Mouse (Mus musculus): ENCODE measurements around the gene Lpgat1. TPM values are rescaled to one million over a fixed set of nuclear protein-coding genes. Genes with fewer than 3 reads are reported as not detected.

The Lpgat1 gene
- polyA plus RNA-seq, 1 experiment from 2014 or later, result 46.2 TPM

GRCm38 (mm10) chr1:191811774-191812173, 94.1 kb downstream of the Lpgat1 start:
- no peaks in the 10 kb centered on the region for H3K27me3 ChIP-seq (ENCODE audit: control insufficient read depth, insufficient read depth, low read length)
- 86% methylated on average over 12 of the region's 12 CpGs for WGBS
- DNase-seq (ENCODE audit: low spot score) (no peak), ATAC-seq (ENCODE audit: low FRiP score) (no peak)
- H3K27ac ChIP-seq, result no peak overlapping the region
- H3K36me3 ChIP-seq (replicated peaks; ENCODE audit: control insufficient read depth, insufficient read depth), result no peaks in the 10 kb centered on the region
- no peaks in the 10 kb centered on the region for H3K4me1 ChIP-seq (replicated peaks; ENCODE audit: control insufficient read depth, insufficient read depth, low read length)
- H3K4me3 ChIP-seq (replicated peaks; ENCODE audit: low read length), result no peak overlapping the region
- H3K4me2 ChIP-seq (replicated peaks), result no peak overlapping the region
- no peaks in the 10 kb centered on the region for H3K9me3 ChIP-seq (ENCODE audit: control insufficient read depth, low read length)
- H3K9ac ChIP-seq, result no peak overlapping the region

GRCm38 (mm10) chr1:191812949-191813691, 95.5 kb downstream of the Lpgat1 start:
- H3K9ac ChIP-seq, result no peak overlapping the region
- no peak for ATAC-seq (ENCODE audit: low FRiP score)
- H3K4me2 ChIP-seq (replicated peaks), result no peak overlapping the region
- H3K27me3 ChIP-seq (ENCODE audit: control insufficient read depth, insufficient read depth, low read length), result no peaks in the 10 kb centered on the region
- WGBS, result 86% methylated on average over 13 of the region's 13 CpGs
- no peaks in the 10 kb centered on the region for H3K4me1 ChIP-seq (replicated peaks; ENCODE audit: control insufficient read depth, insufficient read depth, low read length)
- no peak overlapping the region for H3K4me3 ChIP-seq (replicated peaks; ENCODE audit: low read length)
- H3K9me3 ChIP-seq (ENCODE audit: control insufficient read depth, low read length), result no peaks in the 10 kb centered on the region
- DNase-seq (ENCODE audit: low spot score), result no peak
- H3K27ac ChIP-seq, result no peak overlapping the region
- H3K36me3 ChIP-seq (replicated peaks; ENCODE audit: control insufficient read depth, insufficient read depth), result no peaks in the 10 kb centered on the region

- WGBS, result 84% methylated on average over 4 of the region's 4 CpGs
- Histone ChIP-seq H3K4me1 (replicated peaks; ENCODE audit: control insufficient read depth, insufficient read depth, low read length) (no peaks in the 10 kb centered on the region), H3K4me2 (replicated peaks) (no peak overlapping the region), H3K9me3 (ENCODE audit: control insufficient read depth, low read length) (no peaks in the 10 kb centered on the region), H3K27ac (no peak overlapping the region), H3K36me3 (replicated peaks; ENCODE audit: control insufficient read depth, insufficient read depth) (no peaks in the 10 kb centered on the region), H3K27me3 (ENCODE audit: control insufficient read depth, insufficient read depth, low read length) (no peaks in the 10 kb centered on the region), H3K9ac (no peak overlapping the region), H3K4me3 (replicated peaks; ENCODE audit: low read length) (no peak overlapping the region)
- ATAC-seq (ENCODE audit: low FRiP score), result no peak
- DNase-seq (ENCODE audit: low spot score), result no peak
These were observed 96.6 kb downstream of the Lpgat1 start for GRCm38 (mm10) chr1:191814240-191814639.

- 58% methylated on average over 5 of the region's 5 CpGs for WGBS
- H3K9ac ChIP-seq, result no peak overlapping the region
- H3K4me3 ChIP-seq (replicated peaks; ENCODE audit: low read length), result no peak overlapping the region
- no peak overlapping the region for H3K4me2 ChIP-seq (replicated peaks)
- H3K36me3 ChIP-seq (replicated peaks; ENCODE audit: control insufficient read depth, insufficient read depth), result no peaks in the 10 kb centered on the region
- DNase-seq (ENCODE audit: low spot score) (no peak), ATAC-seq (ENCODE audit: low FRiP score) (no peak)
- H3K4me1 ChIP-seq (replicated peaks; ENCODE audit: control insufficient read depth, insufficient read depth, low read length), result no peaks in the 10 kb centered on the region
- no peaks in the 10 kb centered on the region for H3K9me3 ChIP-seq (ENCODE audit: control insufficient read depth, low read length)
- no peak overlapping the region for H3K27ac ChIP-seq
- H3K27me3 ChIP-seq (ENCODE audit: control insufficient read depth, insufficient read depth, low read length), result no peaks in the 10 kb centered on the region
These were observed 97.3 kb downstream of the Lpgat1 start for GRCm38 (mm10) chr1:191814935-191815334.

GRCm38 (mm10) chr1:191816596-191816995, 99.0 kb downstream of the Lpgat1 start:
- Histone ChIP-seq H3K9ac (no peak overlapping the region), H3K4me3 (replicated peaks; ENCODE audit: low read length) (no peak overlapping the region), H3K27me3 (ENCODE audit: control insufficient read depth, insufficient read depth, low read length) (no peaks in the 10 kb centered on the region), H3K4me2 (replicated peaks) (no peak overlapping the region), H3K4me1 (replicated peaks; ENCODE audit: control insufficient read depth, insufficient read depth, low read length) (0 out of 2 replicates have a peak, but pooled peaks cover under 1% of the 10 kb centered on the region), H3K9me3 (ENCODE audit: control insufficient read depth, low read length) (no peaks in the 10 kb centered on the region), H3K27ac (no peak overlapping the region), H3K36me3 (replicated peaks; ENCODE audit: control insufficient read depth, insufficient read depth) (no peaks in the 10 kb centered on the region)
- WGBS, result 84% methylated on average over 3 of the region's 3 CpGs
- DNase-seq (ENCODE audit: low spot score), result no peak
- no peak for ATAC-seq (ENCODE audit: low FRiP score)

GRCm38 (mm10) chr1:191817418-191818144, 99.9 kb downstream of the Lpgat1 start:
- Histone ChIP-seq H3K4me2 (replicated peaks) (no peak overlapping the region), H3K9me3 (ENCODE audit: control insufficient read depth, low read length) (no peaks in the 10 kb centered on the region), H3K36me3 (replicated peaks; ENCODE audit: control insufficient read depth, insufficient read depth) (no peaks in the 10 kb centered on the region), H3K27me3 (ENCODE audit: control insufficient read depth, insufficient read depth, low read length) (no peaks in the 10 kb centered on the region), H3K4me3 (replicated peaks; ENCODE audit: low read length) (no peak overlapping the region), H3K9ac (no peak overlapping the region), H3K4me1 (replicated peaks; ENCODE audit: control insufficient read depth, insufficient read depth, low read length) (0 out of 2 replicates have a peak, but pooled peaks cover 9% of the 10 kb centered on the region), H3K27ac (no peak overlapping the region)
- WGBS, result 39% methylated on average over 19 of the region's 19 CpGs
- DNase-seq (ENCODE audit: low spot score) (peak; percentile 95), ATAC-seq (ENCODE audit: low FRiP score) (peak; percentile 66; the same call in 1 of the 2 replicates)

- H3K4me2 ChIP-seq (replicated peaks), result no peak overlapping the region
- no peaks in the 10 kb centered on the region for H3K9me3 ChIP-seq (ENCODE audit: control insufficient read depth, low read length)
- 0 out of 2 replicates have a peak, but pooled peaks cover 9% of the 10 kb centered on the region for H3K4me1 ChIP-seq (replicated peaks; ENCODE audit: control insufficient read depth, insufficient read depth, low read length)
- H3K9ac ChIP-seq, result no peak overlapping the region
- H3K27me3 ChIP-seq (ENCODE audit: control insufficient read depth, insufficient read depth, low read length), result no peaks in the 10 kb centered on the region
- DNase-seq (ENCODE audit: low spot score) (no peak), ATAC-seq (ENCODE audit: low FRiP score) (peak; percentile 12; the same call in 1 of the 2 replicates)
- 45% methylated on average over 6 of the region's 6 CpGs for WGBS
- no peak overlapping the region for H3K27ac ChIP-seq
- no peaks in the 10 kb centered on the region for H3K36me3 ChIP-seq (replicated peaks; ENCODE audit: control insufficient read depth, insufficient read depth)
- H3K4me3 ChIP-seq (replicated peaks; ENCODE audit: low read length), result no peak overlapping the region
These were observed 100.6 kb downstream of the Lpgat1 start for GRCm38 (mm10) chr1:191818145-191818631.

GRCm38 (mm10) chr1:191819026-191819425, 101.4 kb downstream of the Lpgat1 start:
- no peak overlapping the region for H3K9ac ChIP-seq
- H3K27ac ChIP-seq, result no peak overlapping the region
- no peaks in the 10 kb centered on the region for H3K9me3 ChIP-seq (ENCODE audit: control insufficient read depth, low read length)
- ATAC-seq (ENCODE audit: low FRiP score) (no peak), DNase-seq (ENCODE audit: low spot score) (no peak)
- H3K36me3 ChIP-seq (replicated peaks; ENCODE audit: control insufficient read depth, insufficient read depth), result no peaks in the 10 kb centered on the region
- H3K4me3 ChIP-seq (replicated peaks; ENCODE audit: low read length), result no peak overlapping the region
- H3K4me2 ChIP-seq (replicated peaks), result no peak overlapping the region
- 0 out of 2 replicates have a peak, but pooled peaks cover 9% of the 10 kb centered on the region for H3K4me1 ChIP-seq (replicated peaks; ENCODE audit: control insufficient read depth, insufficient read depth, low read length)
- H3K27me3 ChIP-seq (ENCODE audit: control insufficient read depth, insufficient read depth, low read length), result no peaks in the 10 kb centered on the region

GRCm38 (mm10) chr1:191820951-191821325, 103.3 kb downstream of the Lpgat1 start:
- ATAC-seq (ENCODE audit: low FRiP score), result peak; percentile 57; the same call in 1 of the 2 replicates
- WGBS, result 4% methylated on average over 15 of the region's 15 CpGs
- H3K27me3 ChIP-seq (ENCODE audit: control insufficient read depth, insufficient read depth, low read length), result no peaks in the 10 kb centered on the region
- H3K9ac ChIP-seq, result peak overlapping the region; percentile 32; the same call in 1 of the 2 replicates
- peak overlapping the region; percentile 68 for H3K4me3 ChIP-seq (replicated peaks; ENCODE audit: low read length)
- 0 out of 2 replicates have a peak, but pooled peaks cover 9% of the 10 kb centered on the region for H3K4me1 ChIP-seq (replicated peaks; ENCODE audit: control insufficient read depth, insufficient read depth, low read length)
- H3K36me3 ChIP-seq (replicated peaks; ENCODE audit: control insufficient read depth, insufficient read depth), result no peaks in the 10 kb centered on the region
- H3K9me3 ChIP-seq (ENCODE audit: control insufficient read depth, low read length), result no peaks in the 10 kb centered on the region
- no peak for DNase-seq (ENCODE audit: low spot score)
- no peak overlapping the region for H3K27ac ChIP-seq
- peak overlapping the region; percentile 60 for H3K4me2 ChIP-seq (replicated peaks)

All from hindbrain, embryonic 14.5 days (tissue).